Mouse (Mus musculus) CH12.LX (cell line): Measurements from ENCODE around the gene Vps29. TPM values are rescaled to one million over a fixed set of nuclear protein-coding genes. Genes with fewer than 3 reads are reported as not detected.

Source experiments
- DNase-seq: peaks from one replicate; pipeline ENCODE4 v3.0.0-alpha.2; 2013; ENCODE audit errors: extremely low read depth
- H3K27ac ChIP-seq: 2 replicates; pipeline ENCODE4 v1.5.1; 2012; ENCODE audit warnings: low read depth, mild to moderate bottlenecking, control low read depth, moderate library complexity; ENCODE audit not compliant: insufficient read depth
- H3K27me3 ChIP-seq: replicated peaks from 2 replicates; pipeline ENCODE3; 2012; ENCODE audit warnings: inconsistent platforms
- H3K36me3 ChIP-seq, 2 experiments: replicated peaks in 1 of 2; 2 replicates each; pipeline versions ENCODE3 to v1.6.1; 2012; ENCODE audit warnings: inconsistent platforms in 1 of 2, low read length in 1 of 2, mild to moderate bottlenecking in 1 of 2, mixed read lengths in 1 of 2, moderate library complexity in 1 of 2; ENCODE audit not compliant: control insufficient read depth in 1 of 2, insufficient read depth in 1 of 2
- H3K4me1 ChIP-seq, 2 experiments: 2 replicates each; pipeline ENCODE4 v1.6.1; 2012; ENCODE audit warnings: inconsistent platforms in 1 of 2, moderate library complexity in 1 of 2; ENCODE audit not compliant: insufficient read depth in 2 of 2, control insufficient read depth in 1 of 2
- H3K4me2 ChIP-seq: 2 replicates; pipeline ENCODE4 v1.6.1; 2012; ENCODE audit warnings: low read depth, mild to moderate bottlenecking, control low read depth; ENCODE audit not compliant: poor library complexity, insufficient read depth, severe bottlenecking
- H3K4me3 ChIP-seq, 3 experiments: fragments of 150-350 bp in 1 of 3; sonication (generic) in 1 of 3; replicated peaks in 1 of 3; 2 replicates each; pipeline versions ENCODE3 to v1.5.1; 2011 to 2012; ENCODE audit warnings: low read depth in 2 of 3, low read length in 2 of 3, mild to moderate bottlenecking in 2 of 3, moderate library complexity in 2 of 3, control low read depth in 1 of 3, improper control_type of control experiment in 1 of 3, inconsistent platforms in 1 of 3, mixed read lengths in 1 of 3; ENCODE audit not compliant: poor library complexity in 1 of 3
- H3K79me2 ChIP-seq: replicated peaks from 2 replicates; pipeline ENCODE4 v1.6.1; 2012; ENCODE audit warnings: mild to moderate bottlenecking, moderate library complexity; ENCODE audit not compliant: control insufficient read depth, poor library complexity, insufficient read depth, severe bottlenecking; ENCODE audit errors: extremely low read depth
- H3K9ac ChIP-seq: 2 replicates; pipeline ENCODE4 v1.6.1; 2012; ENCODE audit warnings: low read depth, mild to moderate bottlenecking, control low read depth, moderate library complexity; ENCODE audit not compliant: insufficient read depth
- H3K9me3 ChIP-seq: replicated peaks from 2 replicates; pipeline ENCODE3; 2012; ENCODE audit warnings: low read length, inconsistent platforms, mixed read lengths
- EP300 ChIP-seq: IDR thresholded peaks from 2 replicates; pipeline ENCODE4 v1.6.1; 2011; ENCODE audit warnings: low read length, improper control_type of control experiment
- ETS1 ChIP-seq: conservative IDR thresholded peaks from 2 replicates; pipeline ENCODE4 v1.6.1; 2012; ENCODE audit warnings: low read depth, mild to moderate bottlenecking, inconsistent platforms, low read length, improper control_type of control experiment, moderate library complexity
- HCFC1 ChIP-seq: IDR thresholded peaks from 2 replicates; pipeline ENCODE4 v1.6.1; 2012; ENCODE audit warnings: low read depth, mild to moderate bottlenecking, inconsistent platforms, low read length, improper control_type of control experiment
- IRF4 ChIP-seq: IDR thresholded peaks from 2 replicates; pipeline ENCODE4 v1.6.1; 2014; ENCODE audit warnings: low read depth, mild to moderate bottlenecking, inconsistent platforms, low read length, improper control_type of control experiment
- KAT2A ChIP-seq: IDR thresholded peaks from 2 replicates; pipeline ENCODE4 v1.6.1; 2012; ENCODE audit warnings: low read length, improper control_type of control experiment, inconsistent platforms; ENCODE audit not compliant: insufficient replicate concordance
- MEF2A ChIP-seq: IDR thresholded peaks from 2 replicates; pipeline ENCODE4 v1.6.1; 2014; ENCODE audit warnings: low read depth, mild to moderate bottlenecking, inconsistent platforms, low read length, improper control_type of control experiment, borderline replicate concordance
- MYC ChIP-seq: IDR thresholded peaks from 2 replicates; pipeline ENCODE4 v1.6.1; 2011; ENCODE audit warnings: low read depth, mild to moderate bottlenecking, improper control_type of control experiment, low read length
- NRF1 ChIP-seq: IDR thresholded peaks from 2 replicates; pipeline ENCODE4 v1.6.1; 2014; ENCODE audit warnings: low read depth, mild to moderate bottlenecking, inconsistent platforms, low read length, improper control_type of control experiment, moderate library complexity
- POLR2A ChIP-seq: IDR thresholded peaks from 2 replicates; pipeline ENCODE4 v1.6.1; 2011; ENCODE audit warnings: low read depth, mild to moderate bottlenecking, improper control_type of control experiment, low read length
- RAD21 ChIP-seq: IDR thresholded peaks from 2 replicates; pipeline ENCODE4 v1.6.1; 2011; ENCODE audit warnings: low read depth, mild to moderate bottlenecking, low read length, improper control_type of control experiment, moderate library complexity
- TBP ChIP-seq: conservative IDR thresholded peaks from 2 replicates; pipeline ENCODE4 v1.6.1; 2011; ENCODE audit warnings: low read depth, low read length, improper control_type of control experiment
- UBTF ChIP-seq: IDR thresholded peaks from 2 replicates; pipeline ENCODE4 v1.6.1; 2012; ENCODE audit warnings: low read depth, mild to moderate bottlenecking, inconsistent platforms, low read length, improper control_type of control experiment, moderate library complexity
- USF1 ChIP-seq: IDR thresholded peaks from 2 replicates; pipeline ENCODE4 v1.6.1; 2014; ENCODE audit warnings: low read depth, mild to moderate bottlenecking, inconsistent platforms, low read length, improper control_type of control experiment
- USF2 ChIP-seq: conservative IDR thresholded peaks from 2 replicates; pipeline ENCODE4 v1.6.1; 2011; ENCODE audit warnings: low read depth, low read length, improper control_type of control experiment
- ZKSCAN1 ChIP-seq: IDR thresholded peaks from 2 replicates; pipeline ENCODE4 v1.6.1; 2012; ENCODE audit warnings: low read depth, inconsistent platforms, low read length, improper control_type of control experiment, borderline replicate concordance
- ZMIZ1 ChIP-seq: IDR thresholded peaks from 2 replicates; pipeline ENCODE4 v1.6.1; 2012; ENCODE audit warnings: low read depth, mild to moderate bottlenecking, inconsistent platforms, low read length, improper control_type of control experiment
- dilution Hi-C: fragments of 300-500 bp; cut with MboI; formaldehyde crosslinking; loops from 2 replicates; pipeline ENCODE4 v1.14.3; 2020; ENCODE audit warnings: low sequenced_read_pairs; ENCODE audit not compliant: extremely low pct_unique_long_range_greater_than_20kb, extremely low pct_ligation_motif_present
- in situ Hi-C: fragments of 300-500 bp; cut with MboI; formaldehyde crosslinking; loops from 3 replicates; pipeline ENCODE4 v1.14.3; 2019; ENCODE audit warnings: low sequenced_read_pairs, low pct_ligation_motif_present, low pct_unique_long_range_greater_than_20kb, mixed read lengths
- polyA plus RNA-seq: library from polyadenylated mRNA; unstranded; fragments of >175 nt; gene quantifications from 2 replicates; pipeline ENCODE4 v1.2.1, GENCODE M21; 2012; ENCODE audit warnings: low read depth; ENCODE audit not compliant: insufficient read length
- total RNA-seq, 2 experiments: library from RNA; depleted of rRNA; stranded (reverse); fragments of 300-350 nt in 1 of 2; fragments of >200 nt in 1 of 2; gene quantifications; 2 replicates each; pipeline ENCODE4 v1.2.3; 2012 to 2014

Gene Vps29
- total and polyA plus RNA-seq, 3 experiments, result 82.2 to 145 (median 94.4) TPM

DNA sequence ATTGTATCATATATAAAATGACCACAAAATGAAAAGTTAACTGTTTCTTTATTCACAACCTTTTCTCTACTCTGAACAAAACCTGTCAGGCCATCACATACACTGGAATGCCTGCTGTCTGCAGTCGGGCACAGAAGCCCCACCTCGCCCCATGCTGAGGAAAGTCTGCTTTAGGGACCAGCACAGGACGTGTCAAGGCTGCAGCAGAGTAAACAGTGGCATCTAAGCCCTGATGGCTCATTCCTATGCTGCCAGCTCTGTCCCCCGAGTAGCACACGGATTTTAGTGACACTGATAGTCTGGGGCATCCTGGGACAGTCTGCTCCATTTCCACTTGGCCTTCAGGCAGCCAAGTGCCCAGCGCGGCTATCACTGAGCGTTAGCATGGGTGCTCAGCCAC, 28.7 kb upstream of the Vps29 start:
- dilution Hi-C loops, result no loop called here
- in situ Hi-C loops, result no loop called here
- Histone ChIP-seq H3K27ac (no peak overlapping the region), H3K4me2 (no peak overlapping the region), H3K9ac (no peak overlapping the region), H3K4me3 (no peak overlapping the region), H3K36me3 (peaks cover 58 to 83% of the 10 kb centered on the region in 2 experiments)
- no peak for TF ChIP-seq ZKSCAN1
- no peak for TF ChIP-seq ZMIZ1
- no peak for TF ChIP-seq USF1
- TF ChIP-seq TBP, result no peak
- TF ChIP-seq NRF1, result no peak
- TF ChIP-seq KAT2A, result no peak
- no peak for TF ChIP-seq MYC
- no peak for TF ChIP-seq MEF2A
- no peak for TF ChIP-seq POLR2A
- TF ChIP-seq RAD21, result no peak
- no peak for TF ChIP-seq USF2
- no peak for TF ChIP-seq HCFC1
- TF ChIP-seq, all 38 proteins: peak for 0
- Histone ChIP-seq H3K9me3 (no peaks in the 10 kb centered on the region), H3K27me3 (no peaks in the 10 kb centered on the region), H3K79me2 (no peaks in the 10 kb centered on the region), H3K4me1 (no peaks in the 10 kb centered on the region)
- no peak for DNase-seq

DNA sequence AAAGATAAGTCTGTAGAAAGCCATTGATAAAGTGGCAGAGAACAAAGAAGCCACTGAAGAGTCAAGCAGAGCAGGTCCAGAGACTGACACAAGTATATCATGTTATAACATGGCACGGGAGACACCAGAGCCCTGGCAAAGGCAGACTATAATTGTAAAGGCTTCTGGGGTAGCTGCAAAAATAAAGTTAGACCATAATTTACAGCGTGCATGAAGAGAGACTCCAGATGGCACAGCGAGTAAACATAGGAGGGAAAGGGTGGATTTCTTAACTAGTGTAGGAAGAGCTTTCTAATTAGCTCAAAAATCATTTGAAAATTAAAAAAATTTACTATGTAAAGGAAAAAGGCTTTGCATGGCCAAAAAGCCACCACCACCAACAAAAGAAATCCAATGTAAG, 26.9 kb upstream of the Vps29 start:
- H3K36me3 ChIP-seq, result peaks cover 41 to 77% of the 10 kb centered on the region in 2 experiments
- TF ChIP-seq UBTF, result no peak
- H3K4me2 ChIP-seq, result no peak overlapping the region
- no peaks in the 10 kb centered on the region for H3K4me1 ChIP-seq
- dilution Hi-C loops (no loop called here), in situ Hi-C loops (no loop called here)
- no peak overlapping the region for H3K4me3 ChIP-seq
- H3K27ac ChIP-seq, result no peak overlapping the region
- H3K9me3 ChIP-seq, result no peaks in the 10 kb centered on the region
- no peaks in the 10 kb centered on the region for H3K79me2 ChIP-seq
- H3K27me3 ChIP-seq, result no peaks in the 10 kb centered on the region
- DNase-seq, result no peak
- H3K9ac ChIP-seq, result no peak overlapping the region

DNA sequence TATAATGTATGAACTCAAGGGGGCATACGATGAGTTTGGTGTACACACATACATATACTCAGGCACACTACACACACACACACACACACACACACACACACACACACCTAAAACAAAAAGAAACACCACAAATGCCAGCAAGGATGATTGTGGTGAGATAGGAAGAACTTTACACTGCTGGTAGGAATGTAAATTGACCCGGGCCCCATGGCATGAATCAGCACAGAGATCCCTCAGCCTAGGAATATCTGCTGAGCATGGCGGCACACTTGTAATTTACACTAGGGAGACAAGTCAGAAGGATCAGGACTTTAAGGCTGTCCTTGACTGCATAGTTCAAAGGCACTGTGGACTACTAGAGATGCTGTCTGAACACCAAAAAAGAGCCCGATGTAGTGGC, 23.9 kb upstream of the Vps29 start:
- dilution Hi-C loops (no loop called here), in situ Hi-C loops (no loop called here)
- Histone ChIP-seq H3K27me3 (no peaks in the 10 kb centered on the region), H3K4me1 (no peaks in the 10 kb centered on the region), H3K27ac (no peak overlapping the region), H3K4me2 (no peak overlapping the region), H3K9me3 (no peaks in the 10 kb centered on the region), H3K36me3 (peaks cover 20 to 70% of the 10 kb centered on the region in 2 experiments), H3K79me2 (no peaks in the 10 kb centered on the region), H3K4me3 (no peak overlapping the region), H3K9ac (no peak overlapping the region)
- TF ChIP-seq ETS1 (no peak), IRF4 (no peak), USF1 (no peak), EP300 (no peak)
- no peak for DNase-seq
